Mouse (Mus musculus) forebrain, postnatal 0 days (tissue): ENCODE data around the gene Kcnh4. TPM values are rescaled to one million over a fixed set of nuclear protein-coding genes. Genes with fewer than 3 reads are reported as not detected.

Experiments
- ATAC-seq: fragments of 200-750 bp; cut with Nextera tagmentation; 2 replicates; pipeline ENCODE4 v1.8.0; 2017; ENCODE audit warnings: mild to moderate bottlenecking, moderate library complexity
- DNase-seq: peaks from one replicate; pipeline ENCODE4 v3.0.0-alpha.2; 2015
- H3K27ac ChIP-seq: fragments of 300-500 bp; sonication (generic); 2 replicates; pipeline ENCODE4 v1.5.1; 2014; ENCODE audit warnings: low read depth, mild to moderate bottlenecking, antibody characterized with exemption, low read length, moderate library complexity, mixed read lengths
- H3K27me3 ChIP-seq: fragments of 300-500 bp; sonication (generic); 2 replicates; pipeline ENCODE4 v1.6.1; 2014; ENCODE audit warnings: mild to moderate bottlenecking, low read length, mixed read lengths; ENCODE audit not compliant: insufficient read depth
- H3K36me3 ChIP-seq: fragments of 300-500 bp; sonication (generic); 2 replicates; pipeline ENCODE4 v1.6.1; 2014; ENCODE audit warnings: mild to moderate bottlenecking, moderate library complexity; ENCODE audit not compliant: insufficient read depth
- H3K4me1 ChIP-seq: fragments of 300-500 bp; sonication (generic); 2 replicates; pipeline ENCODE4 v1.6.1; 2014; ENCODE audit warnings: antibody characterized with exemption; ENCODE audit not compliant: insufficient read depth
- H3K4me2 ChIP-seq: fragments of 300-500 bp; sonication (generic); 2 replicates; pipeline ENCODE4 v1.6.1; 2014; ENCODE audit warnings: low read depth, mild to moderate bottlenecking, moderate library complexity
- H3K4me3 ChIP-seq: fragments of 300-500 bp; sonication (generic); 2 replicates; pipeline ENCODE4 v1.5.1; 2014; ENCODE audit warnings: low read depth, low read length, mixed read lengths
- H3K9ac ChIP-seq: fragments of 300-500 bp; sonication (generic); 2 replicates; pipeline ENCODE4 v1.6.1; 2014; ENCODE audit warnings: mild to moderate bottlenecking
- H3K9me3 ChIP-seq: fragments of 300-500 bp; sonication (generic); 2 replicates; pipeline ENCODE4 v1.6.1; 2016; ENCODE audit warnings: low read length
- CTCF ChIP-seq: sonication (generic); IDR thresholded peaks from 2 replicates; pipeline ENCODE4 v1.5.1; 2016; ENCODE audit warnings: antibody characterized with exemption, control low read depth, low read depth
- WGBS: fragments of 180-500 bp; shearing (Covaris S2); extraction: QIAGEN DNeasy Blood & Tissue Kit; methylation state at CpG from one replicate; pipeline ENCODE4 v1.1.7; 2014; 5-methylcytosine and 5-hydroxymethylcytosine counted together
- polyA plus RNA-seq: library from polyadenylated mRNA; unstranded; fragments of >200 nt; fragmentation: Nextera tagmentation; extraction: Ambion mirVana; gene quantifications from 2 replicates; pipeline ENCODE4 v1.2.1, GENCODE M21; 2015
- total RNA-seq: library from RNA; depleted of rRNA; stranded (reverse); fragments of >200 nt; gene quantifications from 2 replicates; pipeline ENCODE4 v1.2.3, GENCODE M21; 2014

The Kcnh4 gene
- total and polyA plus RNA-seq, 2 experiments from 2014 or later: 4.4 to 12.3 TPM

DNA sequence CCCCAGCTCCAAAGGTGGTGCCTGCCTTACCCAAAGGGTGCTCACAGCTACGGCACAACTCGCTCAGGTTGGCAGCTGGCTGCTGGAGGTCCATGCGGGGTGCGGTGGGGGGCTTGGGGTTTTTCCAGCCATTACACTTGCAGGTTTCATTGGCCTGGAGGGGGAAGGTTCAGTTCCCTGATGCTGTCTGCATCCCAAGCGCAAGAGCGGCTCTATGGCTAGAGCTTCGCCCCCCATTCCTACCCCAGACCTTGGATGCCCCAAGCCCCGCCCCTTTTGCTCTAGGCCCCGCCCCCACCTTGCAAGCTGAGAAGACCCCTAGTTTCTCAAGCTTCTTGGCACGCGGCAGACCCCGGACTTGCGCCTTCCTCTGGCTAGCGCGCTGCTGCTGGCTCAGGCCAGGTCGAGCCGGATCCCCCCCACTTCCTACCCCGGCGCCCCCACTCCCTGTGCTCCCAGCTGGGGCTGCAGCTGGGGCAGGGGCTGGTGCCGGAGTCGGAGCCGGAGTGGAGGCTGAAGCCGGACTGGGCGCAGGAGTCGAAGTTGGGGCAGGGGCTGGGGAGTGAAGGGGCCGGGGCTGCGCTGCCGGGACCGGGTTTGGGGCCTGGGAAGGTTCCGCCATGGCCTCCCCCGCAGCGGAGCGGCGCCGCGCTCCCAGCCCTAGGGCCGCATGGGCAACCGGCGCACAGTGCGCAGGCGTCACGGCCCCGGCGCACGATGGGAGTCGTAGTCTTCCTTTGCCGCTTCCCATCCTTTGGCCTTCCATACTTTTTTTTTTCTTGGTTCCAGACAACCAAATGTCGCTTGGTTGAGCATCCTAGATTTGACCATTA, 47.7 kb downstream of the Kcnh4 start, which contains the start of gene Kat2a:
Kat2a (minus strand) TSS at position 683 of the 833 bp plus-strand sequence.
- ATAC-seq (peak; percentile 97), DNase-seq (peak; percentile 93)
- peak within 1 kb of the TSS; percentile 97 for H3K4me3 ChIP-seq
- H3K27me3 ChIP-seq: no peaks in the 10 kb centered on the region
- H3K9ac ChIP-seq: peak within 1 kb of the TSS; percentile 91
- no peaks in the 10 kb centered on the region for H3K9me3 ChIP-seq
- H3K36me3 ChIP-seq: peaks cover 44% of the 10 kb centered on the region
- H3K4me1 ChIP-seq: peaks cover 16% of the 10 kb centered on the region
- no peak for TF ChIP-seq CTCF
- H3K27ac ChIP-seq: peak within 1 kb of the TSS; percentile 62
- 5% methylated on average over 48 of the region's 48 CpGs for WGBS
- peak within 1 kb of the TSS; percentile 82 for H3K4me2 ChIP-seq

DNA sequence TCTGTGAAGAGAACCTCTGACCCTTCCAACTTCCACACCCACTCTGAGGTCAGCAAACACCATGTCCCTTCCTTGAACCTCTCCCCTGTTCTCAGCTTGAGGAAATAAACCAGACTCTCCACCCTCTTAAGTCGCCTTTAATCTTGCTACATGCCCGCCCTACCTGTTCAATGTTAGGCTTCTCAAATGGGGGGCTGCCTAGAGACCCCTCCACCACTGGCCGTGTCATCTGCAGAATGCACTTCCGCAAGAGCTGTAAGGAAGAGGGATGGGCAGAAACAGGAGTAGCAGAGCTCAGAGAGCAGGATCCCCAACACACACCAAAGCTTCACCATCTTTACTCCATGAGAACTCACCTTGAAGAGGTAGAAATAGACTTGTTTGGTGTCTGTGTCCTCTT, 48.8 kb downstream of the Kcnh4 start:
- WGBS: 90% methylated on average over 4 of the region's 4 CpGs
- peak overlapping the region; percentile 82; the same call in 1 of the 2 replicates for H3K4me2 ChIP-seq

DNA sequence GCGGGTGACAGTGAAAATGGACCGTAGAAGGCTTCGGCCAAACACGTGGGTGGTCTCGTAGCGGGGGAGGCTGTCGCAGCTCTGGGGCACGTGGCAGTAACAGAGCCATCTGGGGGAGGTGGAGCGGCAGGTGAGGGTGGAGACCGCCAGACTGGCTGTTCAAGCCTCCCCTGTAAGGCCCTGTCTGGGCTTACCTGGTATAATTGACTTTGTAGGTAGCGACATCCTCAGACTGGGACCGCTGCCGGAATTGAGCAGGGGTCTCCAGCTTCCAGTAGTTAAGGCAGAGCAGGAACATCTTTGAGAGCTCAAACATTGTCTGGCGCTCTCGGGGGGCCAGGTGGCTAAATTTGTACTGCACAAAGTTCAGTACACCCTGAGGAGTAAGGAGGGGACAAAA, 49.2 kb downstream of the Kcnh4 start:
- Histone ChIP-seq H3K9ac (no peak overlapping the region), H3K27ac (no peak overlapping the region), H3K4me1 (peaks cover 16% of the 10 kb centered on the region), H3K4me3 (no peak overlapping the region), H3K4me2 (no peak overlapping the region), H3K36me3 (peaks cover 44% of the 10 kb centered on the region), H3K9me3 (no peaks in the 10 kb centered on the region), H3K27me3 (no peaks in the 10 kb centered on the region)
- ATAC-seq (no peak), DNase-seq (no peak)
- 92% methylated on average over 15 of the region's 15 CpGs for WGBS
- no peak for TF ChIP-seq CTCF

More for the DNA sequence above, 48.8 kb downstream of the Kcnh4 start:
- H3K4me3 ChIP-seq: no peak overlapping the region
- TF ChIP-seq CTCF: no peak
- ATAC-seq: no peak
- DNase-seq: no peak
- H3K27ac ChIP-seq: no peak overlapping the region
- no peaks in the 10 kb centered on the region for H3K9me3 ChIP-seq
- H3K9ac ChIP-seq: peak overlapping the region; percentile 91; the same call in 1 of the 2 replicates
- H3K4me1 ChIP-seq: peaks cover 16% of the 10 kb centered on the region
- H3K36me3 ChIP-seq: peaks cover 44% of the 10 kb centered on the region
- H3K27me3 ChIP-seq: no peaks in the 10 kb centered on the region

DNA sequence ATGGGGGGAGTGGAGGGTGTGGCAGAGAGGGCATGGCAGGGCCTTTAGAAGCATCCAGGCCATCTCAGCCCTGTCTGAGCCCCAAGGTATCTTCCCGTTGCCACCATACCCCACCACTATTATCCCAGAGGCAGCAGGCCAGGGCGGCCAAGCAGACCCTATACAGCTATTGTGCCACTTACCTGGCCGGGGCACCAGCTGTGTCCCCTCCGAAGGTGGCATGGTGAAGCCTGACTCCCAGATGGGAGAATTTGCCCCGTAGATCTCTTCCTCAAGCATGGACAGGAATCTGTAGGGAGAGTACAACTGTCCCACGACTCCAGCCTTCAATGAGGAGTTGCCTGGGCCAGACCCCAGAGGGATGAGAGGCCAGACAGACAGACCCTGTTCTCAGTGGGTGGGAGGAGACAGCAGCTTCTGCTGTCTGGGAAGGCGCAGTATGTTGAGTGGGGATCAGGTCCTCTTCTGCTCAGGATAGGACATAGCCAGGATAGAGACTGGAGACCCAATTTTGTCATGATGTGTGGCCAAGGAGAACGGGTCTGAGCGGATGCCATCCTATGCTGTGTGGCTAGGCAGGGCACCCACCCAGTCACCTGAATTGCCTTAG, 50.4 kb downstream of the Kcnh4 start:
- ATAC-seq (no peak), DNase-seq (no peak)
- no peaks in the 10 kb centered on the region for H3K27me3 ChIP-seq
- H3K4me3 ChIP-seq: no peak overlapping the region
- TF ChIP-seq CTCF: no peak
- H3K9ac ChIP-seq: no peak overlapping the region
- H3K4me1 ChIP-seq: peaks cover 16% of the 10 kb centered on the region
- H3K27ac ChIP-seq: no peak overlapping the region
- H3K36me3 ChIP-seq: peaks cover 51% of the 10 kb centered on the region
- no peaks in the 10 kb centered on the region for H3K9me3 ChIP-seq
- WGBS: 94% methylated on average over 9 of the region's 9 CpGs
- H3K4me2 ChIP-seq: no peak overlapping the region

DNA sequence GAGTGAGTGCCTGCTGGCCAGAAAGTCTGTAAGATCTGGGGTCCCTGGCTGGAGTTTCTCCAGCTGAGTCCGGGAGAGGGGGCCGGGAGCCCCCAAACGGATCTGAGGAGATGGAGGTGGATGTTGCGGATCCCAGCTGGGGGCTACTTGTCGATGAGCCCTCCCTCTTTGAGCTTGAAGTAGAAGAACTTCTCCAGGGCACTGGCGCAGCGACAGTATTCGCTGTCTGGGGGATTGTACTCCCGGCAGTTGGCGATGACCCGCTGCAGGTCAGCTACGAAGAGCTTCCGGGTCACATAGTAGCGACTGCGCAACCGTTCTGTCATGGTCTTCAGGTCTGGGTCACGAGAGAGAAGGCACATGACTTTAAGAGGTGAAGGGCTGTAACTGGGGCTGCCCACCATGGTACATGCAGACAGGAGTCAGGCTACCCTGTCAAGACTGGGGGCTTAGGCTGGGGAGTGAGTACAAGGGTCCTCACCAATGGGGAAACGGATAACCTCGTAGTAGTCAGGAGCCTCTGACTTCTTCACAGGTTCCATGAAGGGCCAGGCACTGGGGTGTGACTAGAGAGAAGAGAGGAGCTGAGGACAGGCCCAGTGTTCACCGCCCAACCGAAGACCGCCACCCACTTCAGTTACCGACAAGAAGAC, 54.5 kb downstream of the Kcnh4 start:
- Histone ChIP-seq H3K9me3 (no peaks in the 10 kb centered on the region), H3K27me3 (no peaks in the 10 kb centered on the region), H3K36me3 (peaks cover 50% of the 10 kb centered on the region), H3K27ac (no peak overlapping the region), H3K4me1 (no peaks in the 10 kb centered on the region), H3K4me3 (no peak overlapping the region), H3K4me2 (no peak overlapping the region), H3K9ac (no peak overlapping the region)
- TF ChIP-seq CTCF: no peak
- ATAC-seq: no peak
- DNase-seq: no peak
- 95% methylated on average over 23 of the region's 23 CpGs for WGBS

DNA sequence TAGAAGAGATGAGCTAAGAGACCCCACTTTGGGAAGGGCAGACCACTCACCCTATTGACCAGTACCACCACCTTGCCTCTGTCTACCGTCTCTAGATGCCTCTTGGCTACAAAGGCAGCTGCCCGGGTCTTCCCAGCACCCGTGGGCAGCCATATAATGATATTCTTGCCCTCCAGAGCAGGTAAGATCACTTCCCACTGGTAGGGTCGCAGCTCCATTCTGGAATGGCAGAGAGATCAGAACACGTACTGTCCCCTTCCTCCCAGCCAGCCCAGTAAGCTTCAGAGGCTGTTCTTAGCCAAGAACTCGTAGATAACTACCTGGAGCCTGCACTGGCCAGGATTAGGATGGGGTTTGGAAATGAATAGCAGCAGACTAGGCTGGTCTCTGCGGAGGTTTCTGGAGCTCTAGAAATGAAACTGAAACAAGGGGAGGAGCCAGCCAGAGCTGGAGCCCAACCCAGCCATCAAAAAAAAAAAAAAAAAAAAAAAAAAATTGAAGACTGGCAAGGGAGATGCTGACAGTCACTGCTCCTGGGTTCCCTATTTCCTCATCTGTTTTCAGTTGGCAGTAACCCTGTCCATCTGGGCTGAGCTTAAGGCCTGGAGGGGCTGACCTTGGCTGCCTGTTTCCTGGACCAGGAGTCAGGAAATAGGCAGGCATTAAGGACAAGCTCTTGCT, 55.8 kb downstream of the Kcnh4 start, which contains the start of gene Dhx58:
Dhx58 (minus strand) TSS at position 421 of the 681 bp plus-strand sequence.
- no peak for TF ChIP-seq CTCF
- H3K27me3 ChIP-seq: no peaks in the 10 kb centered on the region
- H3K9ac ChIP-seq: no peak within 1 kb of the TSS
- ATAC-seq (no peak), DNase-seq (no peak)
- no peak within 1 kb of the TSS for H3K27ac ChIP-seq
- no peaks in the 10 kb centered on the region for H3K9me3 ChIP-seq
- H3K36me3 ChIP-seq: peaks cover 45% of the 10 kb centered on the region
- no peak within 1 kb of the TSS for H3K4me3 ChIP-seq
- 69% methylated on average over 7 of the region's 7 CpGs for WGBS
- no peaks in the 10 kb centered on the region for H3K4me1 ChIP-seq
- H3K4me2 ChIP-seq: no peak within 1 kb of the TSS
